Mouse (Mus musculus) brain, adult 10 weeks (tissue): ENCODE data around the gene Ppard. TPM values are rescaled to one million over a fixed set of nuclear protein-coding genes. Genes with fewer than 3 reads are reported as not detected.

Experiments
- polyA plus RNA-seq: library from polyadenylated mRNA; stranded (reverse); fragments of 350-450 nt; fragmentation: Illumina TruSeq; extraction: RNeasy Lipid Tissue Mini Kit (QIAGEN cat#74804); gene quantifications from one replicate; pipeline ENCODE4 v1.2.3, GENCODE M21; 2015; ENCODE audit warnings: low read depth, low replicate concordance

The Ppard gene
- polyA plus RNA-seq: 15.0 TPM

GRCm38 (mm10) chr17:28232475-28233060, at the start of gene Ppard:
Ppard (plus strand) TSS chr17:28232700.

DNA sequence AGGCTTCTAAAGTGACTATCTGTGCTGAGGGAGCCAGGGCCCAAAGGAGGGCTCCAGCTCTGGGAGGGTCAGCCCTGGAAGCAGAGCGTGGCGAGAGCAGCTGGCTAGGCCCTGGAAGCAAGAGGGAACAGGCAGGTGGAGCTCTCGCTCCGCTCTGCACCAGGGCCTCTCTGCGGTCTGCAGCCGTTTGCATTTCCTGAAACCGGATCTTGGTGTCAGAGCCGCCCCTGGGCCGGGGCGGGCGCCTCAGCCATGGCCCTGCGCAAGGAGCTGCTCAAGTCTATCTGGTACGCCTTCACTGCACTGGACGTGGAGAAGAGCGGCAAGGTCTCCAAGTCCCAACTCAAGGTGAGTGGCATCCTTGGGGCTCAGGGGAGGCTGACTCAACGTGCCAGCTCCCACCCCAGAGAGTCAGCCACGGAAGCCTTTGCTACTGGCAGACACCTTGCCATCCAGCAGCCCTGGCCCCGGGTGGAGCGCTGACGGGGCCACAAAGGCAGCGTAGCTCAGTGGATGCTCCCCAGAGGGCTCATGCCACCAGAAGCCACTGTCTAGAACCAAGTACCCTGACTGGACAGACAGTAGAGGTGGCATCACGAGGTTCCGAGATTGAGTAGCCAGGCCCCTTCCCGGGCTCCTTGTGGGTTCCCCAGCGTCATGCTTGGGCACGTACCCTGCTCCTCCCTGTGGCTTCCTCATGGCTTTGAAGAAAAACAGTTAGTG, 24.7 kb upstream of the Ppard start, which contains the start of gene Def6:
Gene Def6 (plus strand): TSS at position 188 of the 723 bp plus-strand sequence.

GRCm38 (mm10) chr17:28313212-28313879, 80.8 kb downstream of the Ppard start, which contains the start of gene Fance:
Fance (plus strand) TSS chr17:28313519.

GRCm38 (mm10) chr17:28328366-28328928, 95.9 kb downstream of the Ppard start, which contains the start of gene Rpl10a:
Rpl10a (plus strand) TSS chr17:28328471.

GRCm38 (mm10) chr17:28350466-28351352, 118.2 kb downstream of the Ppard start, which contains the start of gene Tead3:
Tead3 (minus strand) TSS chr17:28350817.

Other genes with a start within 250 kb of the Ppard start
- gene Tcp11, start 152.1 kb upstream of the Ppard start, polyA plus RNA-seq: 0.89 TPM
- gene Scube3, start 90.6 kb upstream of the Ppard start, polyA plus RNA-seq: 2.9 TPM
- 92.9 TPM for gene Zfp523, start 55.6 kb upstream of the Ppard start, polyA plus RNA-seq
- gene Def6, start 24.9 kb upstream of the Ppard start, polyA plus RNA-seq: 1.7 TPM
- gene Fance, start 80.8 kb downstream of the Ppard start, polyA plus RNA-seq: 21.7 TPM
- 605 TPM for gene Rpl10a, start 95.8 kb downstream of the Ppard start, polyA plus RNA-seq
- 1.9 TPM for gene Tead3, start 118.1 kb downstream of the Ppard start, polyA plus RNA-seq
- not detected for gene Tulp1, start 132.5 kb downstream of the Ppard start, polyA plus RNA-seq